In genomic region chr1:146322026-146322425, GRCm38 (mm10) we compare ENCODE assay signal across 23 mouse cellular contexts.
"Had no signal": no experiment of that assay in that cellular context is flagged by ENCODE, and none has a peak within 500 bp of the region (broad histone marks: within the 10 kb centered on the region; RNA-seq: fewer than 3 reads in every experiment).

No protein-coding gene starts in this region.

- H3K36me3 ChIP-seq: heart, embryonic 13.5 days; heart, embryonic 15.5 days; hindbrain, embryonic 13.5 days; hindbrain, embryonic 15.5 days; limb, embryonic 13.5 days; limb, embryonic 15.5 days; liver, embryonic 12.5 days had no signal

- DNase-seq: gastrocnemius, adult 2 months; gastrocnemius, postnatal 10 days; gastrocnemius, postnatal 25 days; heart, adult 18-20 months; heart, postnatal 14 days; heart, postnatal 36 days; kidney, adult 18-20 months; kidney, adult 8-10 months; kidney, postnatal 10 days; kidney, postnatal 25 days; kidney, postnatal 4 days; layer of hippocampus, adult 9-11 months; layer of hippocampus, postnatal 36 days; left cerebral cortex, postnatal 4 days had no signal

- H3K27me3 ChIP-seq: heart, embryonic 13.5 days; heart, embryonic 15.5 days; hindbrain, embryonic 13.5 days; hindbrain, embryonic 15.5 days; limb, embryonic 13.5 days; limb, embryonic 15.5 days; liver, embryonic 12.5 days had no signal

- H3K4me2 ChIP-seq: heart, embryonic 11.5 days; heart, embryonic 13.5 days; heart, embryonic 15.5 days; hindbrain, embryonic 13.5 days; hindbrain, embryonic 15.5 days; limb, embryonic 13.5 days; limb, embryonic 15.5 days; liver, embryonic 12.5 days had no signal

- H3K9me3 ChIP-seq: heart, embryonic 13.5 days; heart, embryonic 15.5 days; hindbrain, embryonic 13.5 days; hindbrain, embryonic 15.5 days; limb, embryonic 13.5 days; limb, embryonic 15.5 days; liver, embryonic 12.5 days had no signal

- H3K4me3 ChIP-seq: gastrocnemius, adult 2 months; heart, embryonic 13.5 days; heart, embryonic 15.5 days; hindbrain, embryonic 13.5 days; hindbrain, embryonic 15.5 days; limb, embryonic 13.5 days; limb, embryonic 15.5 days; liver, embryonic 12.5 days had no signal

- H3K4me1 ChIP-seq: heart, embryonic 13.5 days; heart, embryonic 15.5 days; hindbrain, embryonic 13.5 days; hindbrain, embryonic 15.5 days; limb, embryonic 13.5 days; limb, embryonic 15.5 days; liver, embryonic 12.5 days had no signal

- H3K27ac ChIP-seq: gastrocnemius, adult 2 months; heart, embryonic 13.5 days; heart, embryonic 15.5 days; hindbrain, embryonic 13.5 days; hindbrain, embryonic 15.5 days; hindbrain, postnatal 0 days; limb, embryonic 13.5 days; limb, embryonic 15.5 days; liver, embryonic 12.5 days had no signal

- ATAC-seq: hindbrain, postnatal 0 days; liver, embryonic 12.5 days had no signal

- H3K9ac ChIP-seq: heart, embryonic 13.5 days; heart, embryonic 15.5 days; hindbrain, embryonic 13.5 days; hindbrain, embryonic 15.5 days; limb, embryonic 13.5 days; limb, embryonic 15.5 days; liver, embryonic 12.5 days had no signal
